Mouse (Mus musculus): Measurements from ENCODE around the gene Kank4. TPM values are rescaled to one million over a fixed set of nuclear protein-coding genes. Genes with fewer than 3 reads are reported as not detected.
"Not testable (repeated sequence)": the region's sequence is repeated elsewhere in the genome, so short reads cannot be mapped to it uniquely, and the experiment has no call there.

Kank4 gene
- total RNA-seq, 2 experiments from 2014 or later: not detected

DNA sequence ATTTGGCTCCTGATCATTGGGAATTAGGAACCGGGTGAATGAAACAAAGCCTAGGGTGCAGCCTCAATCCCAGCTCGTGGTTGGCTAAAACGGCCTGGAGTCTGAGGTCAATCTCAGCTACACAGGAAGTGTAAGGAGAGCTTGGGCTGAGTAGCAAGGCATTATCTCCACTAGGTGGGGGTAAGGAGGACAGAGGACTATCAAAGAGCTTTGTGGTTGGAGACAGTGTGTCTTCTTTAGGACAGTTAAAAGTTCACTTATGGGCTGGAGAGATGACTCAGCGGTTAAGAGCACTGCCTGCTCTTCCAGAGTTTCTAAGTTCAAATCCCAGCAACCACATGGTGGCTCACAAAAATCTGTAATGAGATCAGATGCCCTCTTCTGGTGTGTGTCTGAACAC is 91.9 kb downstream of the Kank4 start:
- peak; percentile 60 for ATAC-seq (replicated peaks; ENCODE audit: poor library complexity, severe bottlenecking)

DNA sequence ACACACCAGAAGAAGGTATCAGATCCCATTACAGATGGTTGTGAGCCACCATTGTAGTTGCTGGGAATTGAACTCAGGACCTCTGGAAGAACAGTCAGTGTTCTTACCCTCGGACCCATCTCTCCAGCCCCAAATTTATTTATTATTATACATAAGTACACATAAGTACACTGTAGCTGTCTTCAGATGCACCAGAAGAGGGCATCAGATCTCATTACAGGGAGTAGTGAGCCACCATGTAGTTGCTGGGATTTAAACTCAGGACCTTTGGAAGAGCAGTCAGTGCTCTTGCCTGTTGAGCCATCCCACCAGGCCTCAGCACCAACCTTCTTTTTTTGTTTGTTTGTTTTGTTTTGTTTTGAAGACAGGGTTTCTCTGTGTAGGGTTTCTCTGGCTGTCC is 92.7 kb downstream of the Kank4 start:
- ATAC-seq (replicated peaks; ENCODE audit: poor library complexity, severe bottlenecking): not testable (repeated sequence)

DNA sequence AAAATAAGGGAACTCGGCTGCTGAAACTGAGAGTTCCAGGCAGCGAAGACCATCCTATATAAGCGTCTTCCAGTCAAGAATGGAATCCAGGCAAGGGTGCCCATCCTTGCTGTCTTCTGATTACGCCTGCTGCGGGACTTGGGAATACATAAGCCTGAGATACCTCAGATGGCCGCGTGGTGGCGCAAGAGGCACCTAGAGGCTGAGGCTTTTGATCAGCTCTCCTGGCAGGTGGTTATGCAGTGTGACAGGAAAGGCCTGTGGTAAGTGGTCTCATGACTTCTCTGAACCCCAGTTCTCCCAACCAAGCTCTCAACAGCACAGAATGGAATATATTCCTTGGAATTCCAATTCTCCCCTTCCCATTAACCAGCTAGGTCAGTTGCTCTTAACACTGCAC is 94.9 kb downstream of the Kank4 start:
- ATAC-seq (replicated peaks; ENCODE audit: poor library complexity, severe bottlenecking): peak; percentile 86

DNA sequence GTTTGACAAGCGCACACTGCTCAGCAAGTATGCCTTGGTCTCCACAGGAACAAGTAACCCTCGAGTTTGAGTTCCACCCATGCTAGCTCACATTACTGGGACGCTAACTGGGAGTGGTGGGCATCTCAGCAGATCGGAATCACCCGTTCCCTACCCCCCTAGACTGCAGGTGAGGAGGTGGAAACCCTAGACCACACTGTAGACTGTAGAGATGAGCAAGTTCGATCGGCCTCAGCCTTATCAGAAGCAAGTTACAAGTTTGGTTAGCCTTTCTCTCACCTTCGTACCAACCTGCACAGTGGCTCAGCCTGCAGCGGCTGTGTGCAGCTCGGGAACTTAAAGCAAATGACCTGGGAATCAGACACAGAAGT is 98.8 kb downstream of the Kank4 start:
- ATAC-seq (replicated peaks; ENCODE audit: poor library complexity, severe bottlenecking): no peak

DNA sequence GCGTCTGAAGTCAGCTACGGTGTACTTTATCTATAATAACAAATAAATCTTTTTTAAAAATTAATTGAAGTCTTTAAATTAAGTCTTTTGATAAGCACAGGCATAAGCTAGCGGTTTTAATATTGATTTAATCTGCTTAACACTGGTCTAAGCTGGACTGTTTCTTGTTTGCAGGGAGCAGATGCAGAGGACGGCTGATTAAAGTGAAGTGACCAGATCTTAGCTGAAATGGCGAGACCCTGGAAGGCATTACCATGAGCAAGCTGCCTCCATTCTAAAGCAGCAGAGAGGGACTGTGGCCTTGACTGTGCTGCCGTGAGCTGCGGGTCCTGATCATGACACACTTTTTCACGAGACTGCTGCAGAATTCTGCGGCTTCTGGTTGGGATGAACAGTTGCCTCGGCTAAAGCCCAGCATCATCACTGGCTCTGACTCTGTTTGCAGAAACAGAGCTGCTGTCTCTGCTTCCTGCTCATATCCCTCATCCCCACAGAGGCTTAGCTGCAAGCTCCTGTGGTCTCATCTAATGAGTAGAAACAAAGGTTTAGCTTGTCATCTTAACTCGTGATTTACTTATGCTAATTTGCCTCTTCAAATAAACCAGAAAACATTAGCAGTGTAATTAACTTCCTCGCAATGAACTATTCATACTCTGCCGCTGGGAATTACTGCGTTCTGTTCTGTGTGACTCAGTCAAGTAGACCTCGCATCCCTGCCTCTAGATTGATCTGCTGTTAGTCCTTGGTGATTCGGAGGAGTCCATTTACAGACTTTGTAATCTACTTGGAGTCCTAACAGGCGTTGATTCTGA is 99.4 kb downstream of the Kank4 start:
- no peak for ATAC-seq (replicated peaks; ENCODE audit: poor library complexity, severe bottlenecking)

DNA sequence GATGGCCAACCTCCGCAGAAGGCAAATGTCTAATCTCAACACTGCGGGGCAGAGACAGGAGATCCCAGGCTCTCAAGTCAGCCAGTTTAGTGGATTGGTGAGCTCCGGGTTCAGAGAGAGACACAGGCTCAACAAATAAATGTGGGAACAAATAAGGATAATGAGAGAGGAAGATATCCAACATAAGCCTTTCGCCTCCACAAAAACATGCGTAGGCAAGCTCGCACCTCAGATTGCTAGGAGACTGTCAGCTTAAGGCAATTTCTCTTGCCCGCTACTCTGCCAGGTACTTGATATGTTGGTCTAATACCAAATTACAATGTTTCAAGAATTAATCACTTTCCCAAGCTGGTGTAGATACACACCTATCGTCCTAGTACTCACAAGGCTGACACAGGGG is 106.4 kb downstream of the Kank4 start:
- no peak for ATAC-seq (replicated peaks; ENCODE audit: poor library complexity, severe bottlenecking)

Other genes with a start within 250 kb of the Kank4 start
- gene L1td1, start 90.8 kb downstream of the Kank4 start, total RNA-seq (2014; fragmentation: Nextera tagmentation): not detected in 2 replicates
- not detected in 2 replicates for gene L1td1, start 90.8 kb downstream of the Kank4 start, total RNA-seq (2017)
- gene I0C0044D17Rik, start 6.3 kb upstream of the Kank4 start, total RNA-seq (2014; fragmentation: Nextera tagmentation): not detected in 2 replicates
- gene I0C0044D17Rik, start 6.3 kb upstream of the Kank4 start, total RNA-seq (2017): not detected in 2 replicates
- 129 and 141 TPM in 2 replicates for gene Usp1, start 106.3 kb upstream of the Kank4 start, total RNA-seq (2014; fragmentation: Nextera tagmentation)
- 185 and 195 TPM in 2 replicates for gene Usp1, start 106.3 kb upstream of the Kank4 start, total RNA-seq (2017)
- 0.56 and 1.1 TPM in 2 replicates for gene Angptl3, start 213.4 kb upstream of the Kank4 start, total RNA-seq (2014; fragmentation: Nextera tagmentation)
- gene Angptl3, start 213.4 kb upstream of the Kank4 start, total RNA-seq (2017): 0.73 and 10.7 TPM in 2 replicates

All from granulocyte monocyte progenitor cell, adult 5-6 weeks (primary cell).